Mouse (Mus musculus) spleen, postnatal 4 days (tissue): Measurements from ENCODE around the gene Lrrc43.
"Not testable (repeated sequence)": the region's sequence is repeated elsewhere in the genome, so short reads cannot be mapped to it uniquely, and the experiment has no call there.

Experiments used
- DNase-seq, 2 experiments: peaks; one replicate each; pipeline ENCODE4 v3.0.0; 2022; ENCODE audit warnings: low spot score in 2 of 2

Gene Lrrc43

GRCm38 (mm10) chr5:123489112-123489785 lies at the start of gene Lrrc43, which contains the start of gene Il31:
Gene Lrrc43, plus strand, starts transcription at chr5:123489305.
Gene Il31, minus strand, starts transcription at chr5:123489489.
- no peak for DNase-seq

GRCm38 (mm10) chr5:123439312-123439711 lies 49.8 kb upstream of the Lrrc43 start:
- no peak for DNase-seq

- no peak for DNase-seq
Measured at GRCm38 (mm10) chr5:123439941-123440340, 49.2 kb upstream of the Lrrc43 start.

GRCm38 (mm10) chr5:123440664-123441063 lies 48.4 kb upstream of the Lrrc43 start:
- no peak for DNase-seq

GRCm38 (mm10) chr5:123442283-123442682 lies 46.8 kb upstream of the Lrrc43 start:
- no peak for DNase-seq

- peak; percentile 50 to 80 for DNase-seq
Measured at GRCm38 (mm10) chr5:123444069-123444468, 45.0 kb upstream of the Lrrc43 start.

GRCm38 (mm10) chr5:123444849-123445334 lies 44.2 kb upstream of the Lrrc43 start:
- no peak for DNase-seq

GRCm38 (mm10) chr5:123451886-123452285 lies 37.2 kb upstream of the Lrrc43 start:
- no peak for DNase-seq

- DNase-seq = no peak
Measured at GRCm38 (mm10) chr5:123461420-123461819, 27.7 kb upstream of the Lrrc43 start.

GRCm38 (mm10) chr5:123464638-123465037 lies 24.5 kb upstream of the Lrrc43 start:
- no peak for DNase-seq

GRCm38 (mm10) chr5:123470784-123471400 lies 18.2 kb upstream of the Lrrc43 start:
- no peak for DNase-seq

- DNase-seq = no peak
Measured at GRCm38 (mm10) chr5:123473817-123474216, 15.3 kb upstream of the Lrrc43 start.

- DNase-seq = no peak
Measured at GRCm38 (mm10) chr5:123487659-123488395, 1.3 kb upstream of the Lrrc43 start.

- no peak for DNase-seq
Measured at GRCm38 (mm10) chr5:123489935-123490334, 830 bp downstream of the Lrrc43 start.

- no peak for DNase-seq
Measured at GRCm38 (mm10) chr5:123499717-123500116, 10.6 kb downstream of the Lrrc43 start.

GRCm38 (mm10) chr5:123501973-123502372 lies 12.9 kb downstream of the Lrrc43 start:
- DNase-seq = no peak

- peak; percentile 73 to 87 for DNase-seq
Measured at GRCm38 (mm10) chr5:123507936-123508723, 19.0 kb downstream of the Lrrc43 start.

GRCm38 (mm10) chr5:123508921-123509320 lies 19.8 kb downstream of the Lrrc43 start:
- DNase-seq = no peak

- DNase-seq = no peak
Measured at GRCm38 (mm10) chr5:123510160-123510559, 21.1 kb downstream of the Lrrc43 start, which contains the start of gene B3gnt4. Gene B3gnt4, plus strand, starts transcription at chr5:123510460.

- DNase-seq = not testable (repeated sequence)
Measured at GRCm38 (mm10) chr5:123511426-123511825, 22.3 kb downstream of the Lrrc43 start.

GRCm38 (mm10) chr5:123512102-123512501 lies 23.0 kb downstream of the Lrrc43 start:
- no peak for DNase-seq

- DNase-seq = no peak
Measured at GRCm38 (mm10) chr5:123514871-123515270, 25.8 kb downstream of the Lrrc43 start.
